Mouse (Mus musculus): ENCODE results near the gene Slc5a2.

GRCm38 (mm10) chr7:128310229-128310688, 44.8 kb downstream of the Slc5a2 start:
- TF ChIP-seq EP300 (optimal IDR thresholded peaks at IDR 0.05) (no peak), CTCF (IDR thresholded peaks at IDR 0.05; ENCODE audit: low read depth) (no peak)
